Mouse (Mus musculus): ENCODE results near the gene Cers6.

The Cers6 gene

GRCm38 (mm10) chr2:69019026-69019565, 157.9 kb downstream of the Cers6 start:
- DNase-seq (ENCODE audit: low spot score) = no peak

- no peak for DNase-seq (ENCODE audit: low spot score)
Observed at GRCm38 (mm10) chr2:69019821-69020489, 158.7 kb downstream of the Cers6 start.

- DNase-seq (ENCODE audit: low spot score) = no peak
Observed at GRCm38 (mm10) chr2:69020636-69021310, 159.5 kb downstream of the Cers6 start.

GRCm38 (mm10) chr2:69021516-69021915, 160.3 kb downstream of the Cers6 start:
- DNase-seq (ENCODE audit: low spot score) = peak; percentile 40

- no peak for DNase-seq (ENCODE audit: low spot score)
Observed at GRCm38 (mm10) chr2:69024856-69025255, 163.6 kb downstream of the Cers6 start.

- DNase-seq (ENCODE audit: low spot score) = no peak
Observed at GRCm38 (mm10) chr2:69032562-69032961, 171.3 kb downstream of the Cers6 start.

GRCm38 (mm10) chr2:69035457-69035856, 174.2 kb downstream of the Cers6 start:
- DNase-seq (ENCODE audit: low spot score) = peak; percentile 60

- no peak for DNase-seq (ENCODE audit: low spot score)
Observed at GRCm38 (mm10) chr2:69037362-69037761, 176.1 kb downstream of the Cers6 start.

GRCm38 (mm10) chr2:69042327-69043106, 181.3 kb downstream of the Cers6 start:
- DNase-seq (ENCODE audit: low spot score) = peak; percentile 47

GRCm38 (mm10) chr2:69043431-69044118, 182.3 kb downstream of the Cers6 start:
- DNase-seq (ENCODE audit: low spot score) = peak; percentile 82

- no peak for DNase-seq (ENCODE audit: low spot score)
Observed at GRCm38 (mm10) chr2:69045926-69046325, 184.7 kb downstream of the Cers6 start.

GRCm38 (mm10) chr2:69047297-69047696, 186.1 kb downstream of the Cers6 start:
- no peak for DNase-seq (ENCODE audit: low spot score)

GRCm38 (mm10) chr2:69047805-69048204, 186.6 kb downstream of the Cers6 start:
- DNase-seq (ENCODE audit: low spot score) = no peak

- DNase-seq (ENCODE audit: low spot score) = peak; percentile 18
Observed at GRCm38 (mm10) chr2:69049179-69049578, 187.9 kb downstream of the Cers6 start.

GRCm38 (mm10) chr2:69050189-69050588, 188.9 kb downstream of the Cers6 start:
- no peak for DNase-seq (ENCODE audit: low spot score)

GRCm38 (mm10) chr2:69051596-69051995, 190.4 kb downstream of the Cers6 start:
- DNase-seq (ENCODE audit: low spot score) = no peak

GRCm38 (mm10) chr2:69053210-69053858, 192.1 kb downstream of the Cers6 start:
- DNase-seq (ENCODE audit: low spot score) = peak; percentile 37

- DNase-seq (ENCODE audit: low spot score) = no peak
Observed at GRCm38 (mm10) chr2:69054279-69054678, 193.0 kb downstream of the Cers6 start.

- no peak for DNase-seq (ENCODE audit: low spot score)
Observed at GRCm38 (mm10) chr2:69055174-69055573, 193.9 kb downstream of the Cers6 start.

GRCm38 (mm10) chr2:69061313-69061712, 200.1 kb downstream of the Cers6 start:
- DNase-seq (ENCODE audit: low spot score) = peak; percentile 60

GRCm38 (mm10) chr2:69061910-69062689, 200.9 kb downstream of the Cers6 start:
- DNase-seq (ENCODE audit: low spot score) = no peak
